Mouse (Mus musculus) left cerebral cortex, adult 2 months (tissue): Measurements from ENCODE around the gene Txnrd2. TPM values are rescaled to one million over a fixed set of nuclear protein-coding genes. Genes with fewer than 3 reads are reported as not detected.
A peak's percentile ranks its signal among the peaks of the same experiment; 100 is the strongest.

ENCODE experiments used
- DNase-seq, 2 experiments: peaks; one replicate each; pipeline ENCODE4 v3.0.0; 2021 to 2022; ENCODE audit warnings: low spot score in 2 of 2, mixed read lengths in 1 of 2; ENCODE audit errors: extremely low spot score in 1 of 2
- H3K27ac ChIP-seq: fragments of 200-600 bp; 2 replicates; pipeline ENCODE4 v1.8.1; 2022
- H3K4me3 ChIP-seq: fragments of 200-600 bp; 2 replicates; pipeline ENCODE4 v1.8.1; 2022
- CTCF ChIP-seq: fragments of 200-600 bp; IDR thresholded peaks from 2 replicates; pipeline ENCODE4 v1.8.1; 2022; ENCODE audit warnings: antibody characterized with exemption, mild to moderate bottlenecking, moderate library complexity
- intact Hi-C: fragments of 180-260 bp; cut with DNase I; formaldehyde crosslinking; loops from one replicate; pipeline ENCODE4 v1.15.1; 2025
- total RNA-seq, 2 experiments: library from RNA; stranded (reverse); gene quantifications; 2 replicates each; pipeline ENCODE4 v1.2.3; 2021

Txnrd2 gene
- total RNA-seq, 2 experiments from 2014 or later, result 18.2 to 22.5 TPM

- no peak for DNase-seq
- TF ChIP-seq CTCF, result no peak
- H3K4me3 ChIP-seq, result no peak overlapping the region
- intact Hi-C loops, result no loop called here
- no peak overlapping the region for H3K27ac ChIP-seq
Observed at GRCm38 (mm10) chr16:18395620-18396036, 30.6 kb upstream of the Txnrd2 start.

GRCm38 (mm10) chr16:18396201-18396600, 30.0 kb upstream of the Txnrd2 start:
- TF ChIP-seq CTCF, result no peak
- Histone ChIP-seq H3K27ac (0 out of 2 replicates have a peak overlapping the region, but pooled peaks have one; percentile 19), H3K4me3 (no peak overlapping the region)
- intact Hi-C loops, result no loop called here
- no peak for DNase-seq

DNA sequence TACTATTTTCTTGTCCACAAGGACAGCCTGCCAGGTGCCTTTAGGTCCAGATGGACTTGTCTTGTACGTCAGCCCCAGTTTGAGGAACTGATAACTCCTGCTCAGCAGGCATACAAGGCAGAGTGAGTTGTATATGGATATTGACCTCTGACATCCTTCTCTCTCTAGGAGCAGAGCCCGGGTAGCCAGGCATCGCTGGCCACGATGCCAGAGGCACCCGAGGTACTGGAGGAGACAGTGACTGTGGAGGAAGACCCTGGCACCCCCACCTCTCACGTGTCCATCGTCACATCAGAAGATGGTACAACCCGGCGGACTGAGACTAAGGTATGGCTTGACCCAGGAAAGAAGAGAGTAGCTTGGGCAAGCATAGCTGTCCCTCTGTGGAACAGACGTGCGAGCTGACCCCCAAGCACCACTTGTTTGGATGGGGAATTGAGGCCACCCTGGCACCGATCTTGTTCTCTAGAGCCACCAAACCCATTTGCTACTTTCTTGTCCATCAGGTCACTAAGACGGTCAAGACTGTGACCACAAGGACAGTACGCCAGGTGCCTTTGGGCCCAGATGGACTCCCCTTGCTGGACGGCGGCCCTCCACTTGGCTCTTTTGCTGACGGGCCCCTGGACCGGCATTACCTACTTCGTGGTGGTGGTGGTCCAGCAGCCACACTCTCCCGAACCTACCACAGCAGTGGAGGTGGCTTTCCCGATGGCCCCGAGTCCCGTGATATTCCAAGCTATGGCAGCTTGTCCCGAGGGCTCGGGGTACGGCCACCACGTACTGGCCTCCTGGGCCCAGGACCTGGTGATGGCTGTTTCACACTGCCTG, 29.2 kb upstream of the Txnrd2 start:
- no peak for DNase-seq
- no peak for TF ChIP-seq CTCF
- no peak overlapping the region for H3K4me3 ChIP-seq
- no peak overlapping the region for H3K27ac ChIP-seq
- intact Hi-C loops, result no loop called here

DNA sequence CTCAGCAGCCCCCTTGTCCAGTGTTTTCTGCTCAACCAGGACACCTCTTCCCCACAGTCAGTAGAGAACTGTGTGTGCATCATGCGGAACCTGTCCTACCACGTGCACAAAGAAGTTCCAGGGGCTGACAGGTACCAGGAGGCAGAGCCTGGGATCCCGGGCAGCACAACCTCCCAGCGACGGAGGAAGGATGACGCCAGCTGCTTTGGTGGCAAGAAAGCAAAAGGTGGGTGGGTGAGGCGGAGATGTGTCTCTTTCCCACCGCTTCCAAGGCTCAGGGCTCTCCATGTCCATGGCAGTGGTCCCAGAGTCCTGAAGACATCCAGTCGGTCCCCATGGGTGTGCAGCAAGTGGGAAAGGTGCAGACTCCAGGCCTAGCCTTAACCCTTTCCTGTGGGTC, 26.2 kb upstream of the Txnrd2 start:
- H3K4me3 ChIP-seq, result no peak overlapping the region
- peak in 1 of 2 experiments; percentile 42 for DNase-seq
- intact Hi-C loops, result no loop called here
- H3K27ac ChIP-seq, result no peak overlapping the region
- TF ChIP-seq CTCF, result no peak

- no peak overlapping the region for H3K4me3 ChIP-seq
- no peak overlapping the region for H3K27ac ChIP-seq
- DNase-seq, result no peak
- intact Hi-C loops, result no loop called here
- TF ChIP-seq CTCF, result no peak
Observed at GRCm38 (mm10) chr16:18400472-18401216, 25.5 kb upstream of the Txnrd2 start.

DNA sequence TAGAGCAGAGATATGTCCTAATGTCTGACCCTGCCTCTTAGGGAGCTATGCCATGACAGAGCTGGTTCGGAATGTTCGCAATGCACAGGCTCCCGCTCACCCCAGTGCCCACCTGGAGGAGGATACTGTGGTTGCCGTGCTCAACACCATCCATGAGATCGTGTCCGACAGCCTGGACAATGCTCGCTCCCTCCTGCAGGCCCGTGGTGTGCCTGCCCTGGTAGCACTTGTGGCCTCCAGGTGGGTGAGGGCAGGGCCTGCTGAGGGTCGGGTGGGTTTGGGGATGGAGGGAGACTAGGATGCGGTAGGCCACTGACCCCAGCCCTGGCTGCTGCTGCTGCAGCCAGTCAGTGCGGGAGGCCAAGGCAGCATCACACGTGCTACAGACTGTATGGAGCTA, 22.9 kb upstream of the Txnrd2 start:
- intact Hi-C loops, result no loop called here
- Histone ChIP-seq H3K27ac (no peak overlapping the region), H3K4me3 (no peak overlapping the region)
- no peak for TF ChIP-seq CTCF
- no peak for DNase-seq

DNA sequence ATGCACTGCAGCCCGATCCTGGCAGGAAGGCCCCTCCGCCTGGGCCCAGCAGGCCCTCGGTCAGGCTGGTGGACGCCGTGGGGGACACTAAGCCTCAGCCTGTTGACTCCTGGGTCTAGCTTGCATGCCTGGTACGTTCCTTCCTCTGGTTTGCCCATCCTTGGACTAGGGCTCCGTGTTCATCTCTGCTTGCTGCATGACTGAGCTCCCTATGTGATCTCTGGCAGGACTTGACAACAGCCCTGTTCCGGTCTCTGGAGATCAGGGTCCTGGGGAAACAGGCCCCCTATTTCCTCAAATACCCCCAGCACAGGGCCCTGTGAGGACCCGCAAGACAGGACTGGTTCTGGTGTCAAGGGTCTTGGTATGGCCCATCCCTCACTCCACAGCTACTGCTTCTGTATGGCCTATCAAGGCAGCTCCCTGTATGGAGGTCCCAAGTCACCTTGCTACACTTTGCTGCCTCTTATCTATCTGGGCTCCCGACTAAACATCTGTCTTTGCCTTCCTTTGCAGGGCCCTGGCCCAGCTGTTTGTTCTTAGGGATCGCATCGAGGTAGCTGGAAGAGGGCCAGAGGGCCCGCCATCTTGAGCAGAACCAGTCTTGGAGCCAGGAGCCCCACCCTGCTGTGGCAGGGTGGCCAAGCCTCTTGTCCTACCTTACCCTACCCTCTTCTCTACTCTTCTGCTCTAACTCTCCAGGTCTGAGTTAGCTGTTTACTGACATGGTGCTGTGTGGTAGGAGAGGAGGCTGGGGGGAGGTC, 20.9 kb upstream of the Txnrd2 start:
- no peak overlapping the region for H3K4me3 ChIP-seq
- no peak for TF ChIP-seq CTCF
- no peak for DNase-seq
- intact Hi-C loops, result no loop called here
- H3K27ac ChIP-seq, result peak overlapping the region; percentile 77

DNA sequence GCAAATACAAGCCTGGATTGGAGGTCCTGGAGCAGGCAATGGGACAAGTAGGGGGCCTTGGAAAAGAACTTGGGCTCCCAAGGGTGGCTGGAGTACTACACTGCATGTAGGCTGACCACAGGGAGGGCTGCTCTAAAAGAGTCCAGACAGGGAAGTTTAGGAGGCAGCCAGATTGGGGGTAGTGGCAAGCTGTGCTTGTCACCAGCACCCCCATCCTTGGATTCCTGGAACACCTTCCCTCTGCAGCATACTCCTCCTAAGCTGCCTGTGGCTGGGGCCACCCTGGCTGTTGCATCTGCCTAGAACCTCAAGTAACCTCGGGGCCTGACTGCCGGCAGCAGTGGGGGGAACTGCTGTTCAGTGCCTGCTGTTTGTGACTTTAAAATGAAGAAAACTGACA, 20.3 kb upstream of the Txnrd2 start:
- no peak for DNase-seq
- peak overlapping the region; percentile 77 for H3K27ac ChIP-seq
- H3K4me3 ChIP-seq, result no peak overlapping the region

GRCm38 (mm10) chr16:18406293-18406692, 19.9 kb upstream of the Txnrd2 start:
- TF ChIP-seq CTCF, result peak; percentile 80
- intact Hi-C loops, result loop anchor here (1.0 kb wide), 1 partner anchor 61 kb away; no protein-coding TSS in a partner anchor
- peak in 1 of 2 experiments; percentile 55 for DNase-seq
- H3K27ac ChIP-seq, result peak overlapping the region; percentile 77
- H3K4me3 ChIP-seq, result no peak overlapping the region

More for the DNA sequence above, 20.3 kb upstream of the Txnrd2 start:
- intact Hi-C loops, result loop anchor here (1.0 kb wide), 1 partner anchor 61 kb away; no protein-coding TSS in a partner anchor
- no peak for TF ChIP-seq CTCF

GRCm38 (mm10) chr16:18407912-18408311, 18.3 kb upstream of the Txnrd2 start:
- no peak for TF ChIP-seq CTCF
- no peak overlapping the region for H3K4me3 ChIP-seq
- intact Hi-C loops, result no loop called here
- H3K27ac ChIP-seq, result no peak overlapping the region
- DNase-seq, result no peak

DNA sequence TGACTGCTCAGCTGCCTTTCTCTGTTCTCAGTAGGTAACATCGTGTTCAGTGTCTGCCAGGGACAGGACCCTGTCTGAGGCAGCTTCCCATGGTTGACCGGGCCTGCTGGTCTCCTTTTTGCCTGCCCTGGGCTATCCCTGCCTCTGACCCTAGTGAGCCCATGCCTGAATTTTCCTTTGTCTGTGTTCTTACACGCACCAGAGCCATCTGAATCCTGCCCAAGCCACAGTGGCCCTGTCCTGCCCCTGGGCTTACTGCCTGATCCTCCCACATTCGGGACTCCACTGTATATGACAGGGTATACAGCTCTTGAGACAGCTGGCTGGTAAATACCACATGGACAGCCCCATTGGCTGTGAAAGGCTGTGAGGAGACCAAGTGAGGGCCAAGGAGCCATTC, 16.4 kb upstream of the Txnrd2 start:
- no peak for TF ChIP-seq CTCF
- no peak overlapping the region for H3K27ac ChIP-seq
- no peak for DNase-seq
- intact Hi-C loops, result no loop called here
- H3K4me3 ChIP-seq, result no peak overlapping the region
